Mouse (Mus musculus) limb, embryonic 14.5 days (tissue): ENCODE measurements around the gene Ube3b. TPM values are rescaled to one million over a fixed set of nuclear protein-coding genes. Genes with fewer than 3 reads are reported as not detected.

Source experiments
- ATAC-seq: fragments of 200-750 bp; cut with Nextera tagmentation; 2 replicates; pipeline ENCODE4 v1.8.0; 2017; ENCODE audit warnings: low read depth, moderate number of reproducible peaks, moderate TSS enrichment; ENCODE audit not compliant: low FRiP score
- DNase-seq: peaks from one replicate; pipeline ENCODE4 v3.0.0-alpha.2; 2015; ENCODE audit warnings: low spot score
- H3K27ac ChIP-seq: fragments of 300-500 bp; sonication (generic); replicated peaks from 2 replicates; pipeline ENCODE4 v1.5.1; 2014; ENCODE audit warnings: low read depth, mild to moderate bottlenecking, low read length, moderate library complexity, mixed read lengths
- H3K27me3 ChIP-seq: fragments of 300-500 bp; sonication (generic); 2 replicates; pipeline ENCODE4 v1.6.1; 2014; ENCODE audit warnings: low read length, mixed read lengths; ENCODE audit not compliant: control insufficient read depth, insufficient read depth
- H3K36me3 ChIP-seq: fragments of 300-500 bp; sonication (generic); 2 replicates; pipeline ENCODE4 v1.6.1; 2014; ENCODE audit warnings: mild to moderate bottlenecking, low read length, moderate library complexity, mixed read lengths; ENCODE audit not compliant: control insufficient read depth, insufficient read depth
- H3K4me1 ChIP-seq: fragments of 300-500 bp; sonication (generic); 2 replicates; pipeline ENCODE4 v1.6.1; 2014; ENCODE audit warnings: antibody characterized with exemption, low read length, mixed read lengths; ENCODE audit not compliant: control insufficient read depth, insufficient read depth
- H3K4me2 ChIP-seq: fragments of 300-500 bp; sonication (generic); replicated peaks from 2 replicates; pipeline ENCODE4 v1.6.1; 2014; ENCODE audit warnings: low read depth, mild to moderate bottlenecking, low read length, moderate library complexity; ENCODE audit not compliant: severe bottlenecking
- H3K4me3 ChIP-seq: fragments of 300-500 bp; sonication (generic); replicated peaks from 2 replicates; pipeline ENCODE4 v1.5.1; 2014; ENCODE audit warnings: low read length
- H3K9ac ChIP-seq: fragments of 300-500 bp; sonication (generic); 2 replicates; pipeline ENCODE4 v1.6.1; 2014; ENCODE audit warnings: mild to moderate bottlenecking, low read depth, low read length, moderate library complexity; ENCODE audit not compliant: severe bottlenecking
- H3K9me3 ChIP-seq: fragments of 300-500 bp; sonication (generic); 2 replicates; pipeline ENCODE4 v1.6.1; 2016; ENCODE audit warnings: low read length; ENCODE audit not compliant: control insufficient read depth
- POLR2A ChIP-seq: fragments of 200-500 bp; IDR thresholded peaks from 2 replicates; pipeline ENCODE4 v1.8.0; 2012; ENCODE audit warnings: inconsistent platforms, mild to moderate bottlenecking, moderate library complexity, borderline replicate concordance; ENCODE audit not compliant: insufficient read depth, insufficient read length; ENCODE audit errors: extremely low read depth
- WGBS: fragments of 180-500 bp; shearing (Covaris S2); extraction: QIAGEN DNeasy Blood & Tissue Kit; methylation state at CpG from one replicate; pipeline ENCODE4 v1.1.7; 2014; 5-methylcytosine and 5-hydroxymethylcytosine counted together
- polyA plus RNA-seq, 2 experiments: library from polyadenylated mRNA; depleted of rRNA in 1 of 2; stranded (reverse) in 1 of 2; unstranded in 1 of 2; fragments of >200 nt; fragmentation: Nextera tagmentation in 1 of 2; extraction: Ambion mirVana in 1 of 2; gene quantifications; 2 replicates each; pipeline versions ENCODE4 v1.2.1 to v1.2.3; 2012 to 2014

Ube3b gene
- polyA plus RNA-seq, 2 experiments, result 51.2 to 57.6 TPM

DNA sequence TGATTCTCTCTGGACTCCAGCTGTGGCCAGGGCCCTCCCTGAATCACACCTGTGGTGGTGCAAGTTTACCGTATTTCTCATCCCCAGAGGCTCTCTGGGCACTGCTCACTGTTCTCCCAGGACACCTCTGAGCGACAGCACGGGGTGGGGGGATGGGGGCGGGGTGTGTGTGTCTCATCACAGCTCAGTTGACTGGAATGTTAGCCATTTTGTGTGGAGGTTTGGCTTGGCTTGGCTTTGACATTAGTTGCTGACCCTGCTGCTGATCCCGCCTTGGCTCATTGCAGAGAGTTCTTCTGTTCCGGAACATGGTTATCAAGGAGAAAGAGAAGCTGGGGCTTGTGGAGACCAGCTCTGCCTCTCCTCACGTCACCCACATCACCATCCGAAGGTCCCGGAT, 27.4 kb downstream of the Ube3b start:
- no peaks in the 10 kb centered on the region for H3K4me1 ChIP-seq
- no peak overlapping the region for H3K27ac ChIP-seq
- peaks cover 98% of the 10 kb centered on the region for H3K36me3 ChIP-seq
- DNase-seq (no peak), ATAC-seq (no peak)
- TF ChIP-seq POLR2A, result no peak
- H3K9ac ChIP-seq, result no peak overlapping the region
- WGBS, result 89% methylated on average over 9 of the region's 9 CpGs
- no peaks in the 10 kb centered on the region for H3K9me3 ChIP-seq
- no peaks in the 10 kb centered on the region for H3K27me3 ChIP-seq
- H3K4me2 ChIP-seq, result no peak overlapping the region
- no peak overlapping the region for H3K4me3 ChIP-seq

DNA sequence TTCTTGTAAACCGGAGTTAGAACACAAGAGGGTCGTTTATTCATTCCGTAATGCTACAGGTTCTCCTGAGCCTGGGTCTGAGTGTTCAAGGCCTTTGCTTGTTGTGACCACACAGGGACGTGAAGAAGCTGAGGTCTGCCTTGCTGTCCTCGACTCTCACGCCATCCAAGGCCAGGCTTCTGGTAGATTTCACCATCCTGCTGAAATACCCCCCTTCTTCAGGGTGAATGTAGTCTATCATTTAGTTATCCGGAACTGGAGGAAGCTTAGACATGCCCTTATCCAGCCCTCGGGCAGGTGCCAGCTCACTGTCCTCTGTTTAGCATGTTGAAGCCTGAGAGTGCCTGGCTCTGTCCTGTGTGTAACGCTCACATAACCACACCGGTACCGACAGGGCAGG, 28.4 kb downstream of the Ube3b start:
- Histone ChIP-seq H3K9me3 (no peaks in the 10 kb centered on the region), H3K27ac (no peak overlapping the region), H3K4me2 (no peak overlapping the region), H3K9ac (no peak overlapping the region), H3K4me3 (no peak overlapping the region), H3K36me3 (peaks cover 98% of the 10 kb centered on the region), H3K27me3 (no peaks in the 10 kb centered on the region), H3K4me1 (no peaks in the 10 kb centered on the region)
- no peak for DNase-seq
- no peak for TF ChIP-seq POLR2A
- ATAC-seq, result no peak
- WGBS, result 91% methylated on average over 11 of the region's 11 CpGs

- peaks cover 98% of the 10 kb centered on the region for H3K36me3 ChIP-seq
- no peaks in the 10 kb centered on the region for H3K4me1 ChIP-seq
- TF ChIP-seq POLR2A, result no peak
- ATAC-seq (no peak), DNase-seq (peak; percentile 12)
- no peak overlapping the region for H3K4me2 ChIP-seq
- 85% methylated on average over 13 of the region's 13 CpGs for WGBS
- no peak overlapping the region for H3K9ac ChIP-seq
- no peak overlapping the region for H3K4me3 ChIP-seq
- no peaks in the 10 kb centered on the region for H3K27me3 ChIP-seq
- no peaks in the 10 kb centered on the region for H3K9me3 ChIP-seq
- H3K27ac ChIP-seq, result no peak overlapping the region
Measured at GRCm38 (mm10) chr5:114410429-114410828, 30.0 kb downstream of the Ube3b start.

GRCm38 (mm10) chr5:114412361-114412998, 32.1 kb downstream of the Ube3b start:
- Histone ChIP-seq H3K4me2 (no peak overlapping the region), H3K4me1 (no peaks in the 10 kb centered on the region), H3K27ac (no peak overlapping the region), H3K4me3 (no peak overlapping the region), H3K27me3 (no peaks in the 10 kb centered on the region), H3K9ac (no peak overlapping the region), H3K36me3 (peaks cover 98% of the 10 kb centered on the region), H3K9me3 (no peaks in the 10 kb centered on the region)
- DNase-seq (no peak), ATAC-seq (no peak)
- WGBS, result 66% methylated on average over 23 of the region's 23 CpGs
- TF ChIP-seq POLR2A, result no peak

GRCm38 (mm10) chr5:114413067-114413735, 32.8 kb downstream of the Ube3b start:
- Histone ChIP-seq H3K36me3 (peaks cover 98% of the 10 kb centered on the region), H3K4me1 (no peaks in the 10 kb centered on the region), H3K27me3 (no peaks in the 10 kb centered on the region), H3K9ac (no peak overlapping the region), H3K27ac (no peak overlapping the region), H3K9me3 (no peaks in the 10 kb centered on the region), H3K4me3 (no peak overlapping the region), H3K4me2 (no peak overlapping the region)
- TF ChIP-seq POLR2A, result no peak
- DNase-seq (no peak), ATAC-seq (no peak)
- WGBS, result 78% methylated on average over 16 of the region's 16 CpGs
